Mouse (Mus musculus): ENCODE measurements around the gene Ctf1. TPM values are rescaled to one million over a fixed set of nuclear protein-coding genes. Genes with fewer than 3 reads are reported as not detected.

The Ctf1 gene
- polyA plus RNA-seq, 1 experiment, result 13.9 TPM

GRCm38 (mm10) chr7:127746494-127747491 is 34.3 kb downstream of the Ctf1 start:
- H3K9me3 ChIP-seq (replicated peaks; ENCODE audit: control insufficient read depth, insufficient read depth, low read length, poor library complexity, severe bottlenecking), result no peaks in the 10 kb centered on the region
- H3K9ac ChIP-seq (ENCODE audit: low read depth, poor library complexity, severe bottlenecking), result peak overlapping the region; percentile 97
- H3K4me3 ChIP-seq (ENCODE audit: low read depth, low read length), result peak overlapping the region; percentile 91
- H3K27me3 ChIP-seq (ENCODE audit: control insufficient read depth, insufficient read depth, low read length, poor library complexity, severe bottlenecking), result no peaks in the 10 kb centered on the region
- TF ChIP-seq EP300 (IDR thresholded peaks at IDR 0.05; ENCODE audit: insufficient read depth, low read depth, low read length) (no peak), POLR2A (IDR thresholded peaks at IDR 0.05; ENCODE audit: insufficient read depth, low read length) (peak; percentile 30)
- peak overlapping the region; percentile 81 for H3K27ac ChIP-seq (ENCODE audit: insufficient read depth, low read length)
- peaks cover 16% of the 10 kb centered on the region; the same call in 1 of the 2 replicates for H3K36me3 ChIP-seq (ENCODE audit: control insufficient read depth, insufficient read depth, low read length, poor library complexity, severe bottlenecking)
- H3K4me1 ChIP-seq (ENCODE audit: control insufficient read depth, insufficient read depth, low read length), result peaks cover 2% of the 10 kb centered on the region

- H3K36me3 ChIP-seq (ENCODE audit: control insufficient read depth, insufficient read depth, low read length, poor library complexity, severe bottlenecking), result peaks cover 21% of the 10 kb centered on the region; the same call in 1 of the 2 replicates
- H3K27ac ChIP-seq (ENCODE audit: insufficient read depth, low read length), result peak overlapping the region; percentile 81
- H3K4me1 ChIP-seq (ENCODE audit: control insufficient read depth, insufficient read depth, low read length), result peaks cover 3% of the 10 kb centered on the region
- H3K9ac ChIP-seq (ENCODE audit: low read depth, poor library complexity, severe bottlenecking), result peak overlapping the region; percentile 97
- H3K4me3 ChIP-seq (ENCODE audit: low read depth, low read length), result peak overlapping the region; percentile 91
- TF ChIP-seq EP300 (IDR thresholded peaks at IDR 0.05; ENCODE audit: insufficient read depth, low read depth, low read length), result no peak
- no peaks in the 10 kb centered on the region for H3K27me3 ChIP-seq (ENCODE audit: control insufficient read depth, insufficient read depth, low read length, poor library complexity, severe bottlenecking)
- H3K9me3 ChIP-seq (replicated peaks; ENCODE audit: control insufficient read depth, insufficient read depth, low read length, poor library complexity, severe bottlenecking), result no peaks in the 10 kb centered on the region
Measured at GRCm38 (mm10) chr7:127747559-127748234, 35.2 kb downstream of the Ctf1 start.

GRCm38 (mm10) chr7:127748235-127748560 is 35.7 kb downstream of the Ctf1 start:
- H3K4me3 ChIP-seq (ENCODE audit: low read depth, low read length), result peak overlapping the region; percentile 91
- H3K36me3 ChIP-seq (ENCODE audit: control insufficient read depth, insufficient read depth, low read length, poor library complexity, severe bottlenecking), result peaks cover 21% of the 10 kb centered on the region; the same call in 1 of the 2 replicates

GRCm38 (mm10) chr7:127750131-127751127 is 37.9 kb downstream of the Ctf1 start:
- peaks cover 5% of the 10 kb centered on the region for H3K4me1 ChIP-seq (ENCODE audit: control insufficient read depth, insufficient read depth, low read length)
- TF ChIP-seq POLR2A (IDR thresholded peaks at IDR 0.05; ENCODE audit: insufficient read depth, low read length) (no peak), EP300 (IDR thresholded peaks at IDR 0.05; ENCODE audit: insufficient read depth, low read depth, low read length) (no peak), CTCF (IDR thresholded peaks at IDR 0.05; ENCODE audit: low read depth, low read length) (no peak)
- H3K9ac ChIP-seq (ENCODE audit: low read depth, poor library complexity, severe bottlenecking), result no peak overlapping the region
- no peaks in the 10 kb centered on the region for H3K27me3 ChIP-seq (ENCODE audit: control insufficient read depth, insufficient read depth, low read length, poor library complexity, severe bottlenecking)
- H3K36me3 ChIP-seq (ENCODE audit: control insufficient read depth, insufficient read depth, low read length, poor library complexity, severe bottlenecking), result peaks cover 29% of the 10 kb centered on the region
- 0 out of 2 replicates have a peak overlapping the region, but pooled peaks have one; percentile 13 for H3K27ac ChIP-seq (ENCODE audit: insufficient read depth, low read length)
- H3K4me3 ChIP-seq (ENCODE audit: low read depth, low read length), result peak overlapping the region; percentile 27
- no peaks in the 10 kb centered on the region for H3K9me3 ChIP-seq (replicated peaks; ENCODE audit: control insufficient read depth, insufficient read depth, low read length, poor library complexity, severe bottlenecking)

More at GRCm38 (mm10) chr7:127748235-127748560, 35.7 kb downstream of the Ctf1 start:
- TF ChIP-seq POLR2A (IDR thresholded peaks at IDR 0.05; ENCODE audit: insufficient read depth, low read length), result no peak
- TF ChIP-seq CTCF (IDR thresholded peaks at IDR 0.05; ENCODE audit: low read depth, low read length), result no peak
- no peak for TF ChIP-seq EP300 (IDR thresholded peaks at IDR 0.05; ENCODE audit: insufficient read depth, low read depth, low read length)
- Histone ChIP-seq H3K27ac (ENCODE audit: insufficient read depth, low read length) (no peak overlapping the region), H3K4me1 (ENCODE audit: control insufficient read depth, insufficient read depth, low read length) (peaks cover 5% of the 10 kb centered on the region), H3K9me3 (replicated peaks; ENCODE audit: control insufficient read depth, insufficient read depth, low read length, poor library complexity, severe bottlenecking) (no peaks in the 10 kb centered on the region), H3K9ac (ENCODE audit: low read depth, poor library complexity, severe bottlenecking) (peak overlapping the region; percentile 97), H3K27me3 (ENCODE audit: control insufficient read depth, insufficient read depth, low read length, poor library complexity, severe bottlenecking) (no peaks in the 10 kb centered on the region)

GRCm38 (mm10) chr7:127751619-127752018 is 39.1 kb downstream of the Ctf1 start:
- TF ChIP-seq CTCF (IDR thresholded peaks at IDR 0.05; ENCODE audit: low read depth, low read length) (no peak), POLR2A (IDR thresholded peaks at IDR 0.05; ENCODE audit: insufficient read depth, low read length) (no peak), EP300 (IDR thresholded peaks at IDR 0.05; ENCODE audit: insufficient read depth, low read depth, low read length) (no peak)
- Histone ChIP-seq H3K27ac (ENCODE audit: insufficient read depth, low read length) (no peak overlapping the region), H3K9ac (ENCODE audit: low read depth, poor library complexity, severe bottlenecking) (peak overlapping the region; percentile 51; the same call in 1 of the 2 replicates), H3K9me3 (replicated peaks; ENCODE audit: control insufficient read depth, insufficient read depth, low read length, poor library complexity, severe bottlenecking) (no peaks in the 10 kb centered on the region), H3K36me3 (ENCODE audit: control insufficient read depth, insufficient read depth, low read length, poor library complexity, severe bottlenecking) (peaks cover 30% of the 10 kb centered on the region), H3K27me3 (ENCODE audit: control insufficient read depth, insufficient read depth, low read length, poor library complexity, severe bottlenecking) (no peaks in the 10 kb centered on the region), H3K4me1 (ENCODE audit: control insufficient read depth, insufficient read depth, low read length) (peaks cover 5% of the 10 kb centered on the region), H3K4me3 (ENCODE audit: low read depth, low read length) (no peak overlapping the region)

Data from ES-Bruce4 (cell line).